Mouse (Mus musculus) liver, postnatal 0 days (tissue): Measurements from ENCODE around the gene Cnpy1. TPM values are rescaled to one million over a fixed set of nuclear protein-coding genes. Genes with fewer than 3 reads are reported as not detected.

Experiments used
- ATAC-seq: fragments of 200-750 bp; cut with Nextera tagmentation; 2 replicates; pipeline ENCODE4 v1.8.0; 2017; ENCODE audit warnings: mild to moderate bottlenecking, moderate library complexity
- DNase-seq: peaks from one replicate; pipeline ENCODE4 v3.0.0-alpha.2; 2016
- H3K27ac ChIP-seq: fragments of 300-500 bp; sonication (generic); 2 replicates; pipeline ENCODE4 v1.5.1; 2014; ENCODE audit warnings: antibody characterized with exemption, moderate library complexity, mild to moderate bottlenecking, low read depth
- H3K27me3 ChIP-seq: fragments of 300-500 bp; sonication (generic); 2 replicates; pipeline ENCODE4 v1.6.1; 2014; ENCODE audit warnings: low read length, control low read depth, mixed read lengths; ENCODE audit not compliant: insufficient read depth
- H3K36me3 ChIP-seq: fragments of 300-500 bp; sonication (generic); replicated peaks from 2 replicates; pipeline ENCODE4 v1.6.1; 2014; ENCODE audit warnings: mild to moderate bottlenecking, control low read depth, low read length, moderate library complexity, mixed read lengths; ENCODE audit not compliant: insufficient read depth
- H3K4me1 ChIP-seq: fragments of 300-500 bp; sonication (generic); 2 replicates; pipeline ENCODE4 v1.6.1; 2014; ENCODE audit warnings: antibody characterized with exemption, mild to moderate bottlenecking, control low read depth; ENCODE audit not compliant: insufficient read depth
- H3K4me2 ChIP-seq: fragments of 300-500 bp; sonication (generic); 2 replicates; pipeline ENCODE4 v1.6.1; 2014; ENCODE audit warnings: low read depth, mild to moderate bottlenecking, low read length, moderate library complexity, mixed read lengths
- H3K4me3 ChIP-seq: fragments of 300-500 bp; sonication (generic); 2 replicates; pipeline ENCODE4 v1.5.1; 2014; ENCODE audit warnings: low read depth, low read length
- H3K9ac ChIP-seq: fragments of 300-500 bp; sonication (generic); replicated peaks from 2 replicates; pipeline ENCODE4 v1.6.1; 2014; ENCODE audit warnings: mild to moderate bottlenecking, moderate library complexity
- H3K9me3 ChIP-seq: fragments of 300-500 bp; sonication (generic); 2 replicates; pipeline ENCODE4 v1.6.1; 2016; ENCODE audit warnings: mild to moderate bottlenecking, control low read depth, low read length, mixed read lengths
- CTCF ChIP-seq: sonication (generic); IDR thresholded peaks from 2 replicates; pipeline ENCODE4 v1.5.1; 2016; ENCODE audit warnings: antibody characterized with exemption, low read depth
- EP300 ChIP-seq: IDR thresholded peaks from 2 replicates; pipeline ENCODE4 v1.6.1; 2016; ENCODE audit warnings: antibody characterized with exemption, low read depth, mild to moderate bottlenecking
- WGBS: fragments of 180-500 bp; shearing (Covaris S2); extraction: QIAGEN DNeasy Blood & Tissue Kit; methylation state at CpG from one replicate; pipeline ENCODE4 v1.1.7; 2014; ENCODE audit not compliant: insufficient replicate concordance; 5-methylcytosine and 5-hydroxymethylcytosine counted together
- polyA plus RNA-seq: library from polyadenylated mRNA; unstranded; fragments of >200 nt; fragmentation: Nextera tagmentation; extraction: Ambion mirVana; gene quantifications from 2 replicates; pipeline ENCODE4 v1.2.1, GENCODE M21; 2015

Cnpy1 gene
- polyA plus RNA-seq, 1 experiment from 2014 or later: not detected

GRCm38 (mm10) chr5:28174876-28175569 lies 70.6 kb downstream of the Cnpy1 start:
- Histone ChIP-seq H3K4me1 (no peaks in the 10 kb centered on the region), H3K36me3 (no peaks in the 10 kb centered on the region), H3K4me3 (no peak overlapping the region), H3K27me3 (peaks cover 78% of the 10 kb centered on the region), H3K9me3 (no peaks in the 10 kb centered on the region), H3K27ac (no peak overlapping the region), H3K9ac (no peak overlapping the region), H3K4me2 (no peak overlapping the region)
- ATAC-seq: no peak
- DNase-seq: no peak
- no peak for TF ChIP-seq EP300
- no peak for TF ChIP-seq CTCF
- 4% methylated on average over 24 of the region's 24 CpGs for WGBS

GRCm38 (mm10) chr5:28174086-28174485 lies 71.5 kb downstream of the Cnpy1 start:
- H3K27me3 ChIP-seq: peaks cover 82% of the 10 kb centered on the region
- 3% methylated on average over 9 of the region's 9 CpGs for WGBS
- ATAC-seq: no peak

GRCm38 (mm10) chr5:28173674-28174073 lies 71.9 kb downstream of the Cnpy1 start:
- H3K36me3 ChIP-seq: no peaks in the 10 kb centered on the region
- H3K9ac ChIP-seq: no peak overlapping the region
- no peak overlapping the region for H3K27ac ChIP-seq
- no peak overlapping the region for H3K4me3 ChIP-seq
- H3K4me1 ChIP-seq: no peaks in the 10 kb centered on the region
- no peak for TF ChIP-seq CTCF
- no peak for TF ChIP-seq EP300
- 0% methylated on average over 1 of the region's 1 CpGs for WGBS
- H3K9me3 ChIP-seq: no peaks in the 10 kb centered on the region
- DNase-seq (no peak), ATAC-seq (no peak)
- H3K4me2 ChIP-seq: no peak overlapping the region
- H3K27me3 ChIP-seq: peaks cover 87% of the 10 kb centered on the region

More at GRCm38 (mm10) chr5:28174086-28174485, 71.5 kb downstream of the Cnpy1 start:
- Histone ChIP-seq H3K4me3 (no peak overlapping the region), H3K4me2 (no peak overlapping the region), H3K9ac (no peak overlapping the region), H3K4me1 (no peaks in the 10 kb centered on the region), H3K27ac (no peak overlapping the region), H3K36me3 (no peaks in the 10 kb centered on the region), H3K9me3 (no peaks in the 10 kb centered on the region)
- DNase-seq: no peak
- TF ChIP-seq EP300: no peak
- TF ChIP-seq CTCF: no peak

- Histone ChIP-seq H3K27ac (no peak overlapping the region), H3K4me2 (no peak overlapping the region), H3K9ac (no peak overlapping the region), H3K27me3 (peaks cover 87% of the 10 kb centered on the region), H3K4me1 (no peaks in the 10 kb centered on the region), H3K4me3 (no peak overlapping the region), H3K9me3 (no peaks in the 10 kb centered on the region), H3K36me3 (no peaks in the 10 kb centered on the region)
- ATAC-seq (no peak), DNase-seq (no peak)
- no peak for TF ChIP-seq EP300
- TF ChIP-seq CTCF: no peak
- WGBS: 5% methylated on average over 4 of the region's 4 CpGs
These were observed 72.5 kb downstream of the Cnpy1 start for GRCm38 (mm10) chr5:28172921-28173670.

- H3K9me3 ChIP-seq: no peaks in the 10 kb centered on the region
- H3K27me3 ChIP-seq: peaks cover 90% of the 10 kb centered on the region
- no peak for TF ChIP-seq EP300
- TF ChIP-seq CTCF: no peak
- no peak overlapping the region for H3K9ac ChIP-seq
- no peak overlapping the region for H3K4me3 ChIP-seq
- no peak for DNase-seq
- WGBS: 4% methylated on average over 8 of the region's 8 CpGs
- no peak overlapping the region for H3K27ac ChIP-seq
- H3K4me1 ChIP-seq: no peaks in the 10 kb centered on the region
- H3K36me3 ChIP-seq: no peaks in the 10 kb centered on the region
- H3K4me2 ChIP-seq: no peak overlapping the region
- no peak for ATAC-seq
These were observed 73.2 kb downstream of the Cnpy1 start for GRCm38 (mm10) chr5:28172261-28172920.

GRCm38 (mm10) chr5:28171667-28172066 lies 73.9 kb downstream of the Cnpy1 start:
- no peaks in the 10 kb centered on the region for H3K36me3 ChIP-seq
- TF ChIP-seq CTCF (no peak), EP300 (no peak)
- no peak for DNase-seq
- ATAC-seq: no peak
- H3K4me2 ChIP-seq: no peak overlapping the region
- no peak overlapping the region for H3K9ac ChIP-seq
- no peak overlapping the region for H3K4me3 ChIP-seq
- no peaks in the 10 kb centered on the region for H3K4me1 ChIP-seq
- peaks cover 90% of the 10 kb centered on the region for H3K27me3 ChIP-seq
- no peaks in the 10 kb centered on the region for H3K9me3 ChIP-seq
- WGBS: 12% methylated on average over 5 of the region's 5 CpGs
- H3K27ac ChIP-seq: no peak overlapping the region
